Mouse (Mus musculus) lung, postnatal 0 days (tissue): ENCODE results near the gene Mgat5. TPM values are rescaled to one million over a fixed set of nuclear protein-coding genes. Genes with fewer than 3 reads are reported as not detected.

ENCODE experiments used
- ATAC-seq: fragments of 200-750 bp; cut with Nextera tagmentation; 2 replicates; pipeline ENCODE4 v1.8.0; 2017; ENCODE audit warnings: moderate library complexity
- DNase-seq: peaks from one replicate; pipeline ENCODE4 v3.0.0-alpha.2; 2016; ENCODE audit warnings: low spot score
- H3K27ac ChIP-seq: fragments of 300-500 bp; sonication (generic); 2 replicates; pipeline ENCODE4 v1.5.1; 2014; ENCODE audit warnings: antibody characterized with exemption, mild to moderate bottlenecking, low read length, mixed read lengths
- H3K27me3 ChIP-seq: fragments of 300-500 bp; sonication (generic); replicated peaks from 2 replicates; pipeline ENCODE4 v1.6.1; 2014; ENCODE audit warnings: low read length, mixed read lengths; ENCODE audit not compliant: insufficient read depth
- H3K36me3 ChIP-seq: fragments of 300-500 bp; sonication (generic); 2 replicates; pipeline ENCODE4 v1.6.1; 2014; ENCODE audit warnings: low read length, mixed read lengths; ENCODE audit not compliant: insufficient read depth
- H3K4me1 ChIP-seq: fragments of 300-500 bp; sonication (generic); 2 replicates; pipeline ENCODE4 v1.6.1; 2014; ENCODE audit warnings: antibody characterized with exemption, low read depth, low read length, mixed read lengths; ENCODE audit not compliant: insufficient read depth
- H3K4me2 ChIP-seq: fragments of 300-500 bp; sonication (generic); replicated peaks from 2 replicates; pipeline ENCODE4 v1.6.1; 2014; ENCODE audit warnings: low read depth, mild to moderate bottlenecking, low read length, moderate library complexity, mixed read lengths
- H3K4me3 ChIP-seq: fragments of 300-500 bp; sonication (generic); 2 replicates; pipeline ENCODE4 v1.5.1; 2014; ENCODE audit warnings: low read depth, low read length
- H3K9ac ChIP-seq: fragments of 300-500 bp; sonication (generic); replicated peaks from 2 replicates; pipeline ENCODE4 v1.6.1; 2014; ENCODE audit warnings: low read depth, mild to moderate bottlenecking
- H3K9me3 ChIP-seq: fragments of 300-500 bp; sonication (generic); 2 replicates; pipeline ENCODE4 v1.6.1; 2016; ENCODE audit warnings: low read length, mixed read lengths
- CTCF ChIP-seq: IDR thresholded peaks from 2 replicates; pipeline ENCODE4 v1.5.1; 2016; ENCODE audit warnings: antibody characterized with exemption, mild to moderate bottlenecking
- EP300 ChIP-seq: IDR thresholded peaks from 2 replicates; pipeline ENCODE4 v1.6.1; 2016; ENCODE audit warnings: antibody characterized with exemption, mild to moderate bottlenecking, control low read depth
- WGBS: fragments of 180-500 bp; shearing (Covaris S2); extraction: QIAGEN DNeasy Blood & Tissue Kit; methylation state at CpG from one replicate; pipeline ENCODE4 v1.1.7; 2014; 5-methylcytosine and 5-hydroxymethylcytosine counted together
- polyA plus RNA-seq: library from polyadenylated mRNA; unstranded; fragments of >200 nt; fragmentation: Nextera tagmentation; extraction: Ambion mirVana; gene quantifications from 2 replicates; pipeline ENCODE4 v1.2.1, GENCODE M21; 2015

The Mgat5 gene
- polyA plus RNA-seq, 1 experiment from 2014 or later: 3.5 TPM

- DNase-seq (no peak), ATAC-seq (no peak)
- Histone ChIP-seq H3K9me3 (no peaks in the 10 kb centered on the region), H3K27me3 (no peaks in the 10 kb centered on the region), H3K4me1 (no peaks in the 10 kb centered on the region), H3K4me3 (no peak overlapping the region), H3K27ac (no peak overlapping the region), H3K36me3 (no peaks in the 10 kb centered on the region), H3K9ac (no peak overlapping the region), H3K4me2 (no peak overlapping the region)
- WGBS: 47% methylated on average over 4 of the region's 4 CpGs
- TF ChIP-seq CTCF: no peak
- TF ChIP-seq EP300: no peak
Measured at GRCm38 (mm10) chr1:127352131-127352793, 147.4 kb downstream of the Mgat5 start.

GRCm38 (mm10) chr1:127353408-127353807 is 148.6 kb downstream of the Mgat5 start:
- WGBS: 39% methylated on average over 9 of the region's 9 CpGs
- H3K27ac ChIP-seq: no peak overlapping the region
- H3K4me1 ChIP-seq: no peaks in the 10 kb centered on the region

GRCm38 (mm10) chr1:127354152-127354551 is 149.3 kb downstream of the Mgat5 start:
- WGBS: 93% methylated on average over 5 of the region's 5 CpGs
- Histone ChIP-seq H3K9ac (no peak overlapping the region), H3K4me2 (no peak overlapping the region), H3K4me3 (no peak overlapping the region), H3K9me3 (no peaks in the 10 kb centered on the region), H3K27ac (no peak overlapping the region), H3K27me3 (no peaks in the 10 kb centered on the region), H3K36me3 (no peaks in the 10 kb centered on the region), H3K4me1 (no peaks in the 10 kb centered on the region)
- no peak for TF ChIP-seq CTCF
- TF ChIP-seq EP300: no peak
- ATAC-seq: no peak
- no peak for DNase-seq

More at GRCm38 (mm10) chr1:127353408-127353807, 148.6 kb downstream of the Mgat5 start:
- Histone ChIP-seq H3K4me3 (no peak overlapping the region), H3K9me3 (no peaks in the 10 kb centered on the region), H3K27me3 (no peaks in the 10 kb centered on the region), H3K9ac (no peak overlapping the region), H3K4me2 (no peak overlapping the region), H3K36me3 (no peaks in the 10 kb centered on the region)
- TF ChIP-seq EP300 (no peak), CTCF (no peak)
- ATAC-seq: no peak
- DNase-seq: no peak

- Histone ChIP-seq H3K9ac (no peak overlapping the region), H3K4me2 (no peak overlapping the region), H3K9me3 (no peaks in the 10 kb centered on the region), H3K4me3 (no peak overlapping the region), H3K27me3 (no peaks in the 10 kb centered on the region), H3K4me1 (no peaks in the 10 kb centered on the region), H3K27ac (no peak overlapping the region), H3K36me3 (no peaks in the 10 kb centered on the region)
- 73% methylated on average over 3 of the region's 3 CpGs for WGBS
- ATAC-seq (no peak), DNase-seq (no peak)
- TF ChIP-seq CTCF: no peak
- TF ChIP-seq EP300: no peak
Measured at GRCm38 (mm10) chr1:127355034-127355433, 150.2 kb downstream of the Mgat5 start.

GRCm38 (mm10) chr1:127363638-127364037 is 158.8 kb downstream of the Mgat5 start:
- Histone ChIP-seq H3K4me2 (no peak overlapping the region), H3K4me3 (no peak overlapping the region), H3K27ac (no peak overlapping the region), H3K36me3 (no peaks in the 10 kb centered on the region), H3K9ac (no peak overlapping the region), H3K27me3 (no peaks in the 10 kb centered on the region), H3K4me1 (no peaks in the 10 kb centered on the region), H3K9me3 (no peaks in the 10 kb centered on the region)
- TF ChIP-seq CTCF (no peak), EP300 (no peak)
- 48% methylated on average over 7 of the region's 7 CpGs for WGBS
- ATAC-seq (no peak), DNase-seq (no peak)

- no peak overlapping the region for H3K9ac ChIP-seq
- no peaks in the 10 kb centered on the region for H3K27me3 ChIP-seq
- H3K36me3 ChIP-seq: no peaks in the 10 kb centered on the region
- no peak overlapping the region for H3K4me3 ChIP-seq
- peak; percentile 76 for ATAC-seq
- no peak overlapping the region for H3K27ac ChIP-seq
- 77% methylated on average over 5 of the region's 5 CpGs for WGBS
- TF ChIP-seq EP300 (no peak), CTCF (no peak)
- no peak overlapping the region for H3K4me2 ChIP-seq
- no peaks in the 10 kb centered on the region for H3K4me1 ChIP-seq
- no peaks in the 10 kb centered on the region for H3K9me3 ChIP-seq
- peak; percentile 58 for DNase-seq
Measured at GRCm38 (mm10) chr1:127365706-127366105, 160.9 kb downstream of the Mgat5 start.

- peak; percentile 66 for ATAC-seq
Measured at GRCm38 (mm10) chr1:127366111-127366510, 161.3 kb downstream of the Mgat5 start.

More at GRCm38 (mm10) chr1:127366111-127366510, 161.3 kb downstream of the Mgat5 start:
- Histone ChIP-seq H3K27me3 (no peaks in the 10 kb centered on the region), H3K4me2 (no peak overlapping the region), H3K36me3 (no peaks in the 10 kb centered on the region), H3K4me3 (no peak overlapping the region), H3K9ac (no peak overlapping the region), H3K27ac (no peak overlapping the region), H3K4me1 (no peaks in the 10 kb centered on the region), H3K9me3 (no peaks in the 10 kb centered on the region)
- TF ChIP-seq EP300: no peak
- no peak for TF ChIP-seq CTCF
- DNase-seq: no peak
- WGBS: 54% methylated on average over 10 of the region's 10 CpGs
